Mouse (Mus musculus) bone marrow, adult 2 months (tissue): ENCODE results near the gene Hk2.

Experiments used
- CTCF ChIP-seq: fragments of 200-500 bp; IDR thresholded peaks from 2 replicates; pipeline ENCODE4 v1.5.1; 2011; ENCODE audit warnings: low read length, control low read depth; ENCODE audit not compliant: control insufficient read depth, insufficient read depth
- POLR2A ChIP-seq: fragments of 200-500 bp; IDR thresholded peaks from 2 replicates; pipeline ENCODE4 v1.6.1; 2011; ENCODE audit warnings: low read depth, mild to moderate bottlenecking, control low read depth, low read length, borderline replicate concordance; ENCODE audit not compliant: control insufficient read depth

DNA sequence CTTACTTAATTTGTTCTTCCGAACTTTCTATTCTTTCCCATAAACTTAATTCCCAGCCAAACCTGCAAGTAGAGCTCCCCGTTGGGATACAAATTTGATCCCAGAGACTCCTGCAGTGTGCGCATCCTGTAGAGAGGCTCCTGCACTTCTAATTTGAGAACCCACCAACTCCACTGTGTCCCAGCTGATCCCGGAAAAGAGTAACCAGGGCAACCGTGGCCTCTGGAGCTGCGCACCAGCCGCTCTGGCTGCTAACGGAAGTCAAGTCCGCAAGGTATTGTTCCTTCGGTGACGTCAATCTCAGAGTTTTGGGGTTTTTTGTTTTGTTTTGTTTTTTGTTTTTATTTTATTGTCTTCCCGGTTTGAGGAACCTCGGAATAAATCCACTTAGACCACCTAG, 79.6 kb downstream of the Hk2 start:
- no peak for TF ChIP-seq CTCF
- no peak for TF ChIP-seq POLR2A
